Mouse (Mus musculus): Measurements from ENCODE around the gene Tedc2. TPM values are rescaled to one million over a fixed set of nuclear protein-coding genes. Genes with fewer than 3 reads are reported as not detected.

Tedc2 gene
- polyA plus RNA-seq, 1 experiment from 2014 or later, result 19.2 TPM

GRCm38 (mm10) chr17:24170125-24170524, 50.5 kb downstream of the Tedc2 start:
- WGBS, result 66% methylated on average over 3 of the region's 3 CpGs
- no peak for ATAC-seq (replicated peaks; ENCODE audit: low FRiP score)
- Histone ChIP-seq H3K27me3 (ENCODE audit: control insufficient read depth, insufficient read depth, low read length) (no peaks in the 10 kb centered on the region), H3K4me1 (replicated peaks; ENCODE audit: control insufficient read depth, insufficient read depth, low read length) (peaks cover 8% of the 10 kb centered on the region; the same call in 1 of the 2 replicates), H3K36me3 (ENCODE audit: control insufficient read depth, insufficient read depth, low read length) (no peaks in the 10 kb centered on the region; the same call in 1 of the 2 replicates), H3K9me3 (ENCODE audit: control insufficient read depth, low read length) (no peaks in the 10 kb centered on the region), H3K27ac (ENCODE audit: low read depth, low read length) (no peak overlapping the region; the same call in 1 of the 2 replicates), H3K9ac (ENCODE audit: low read length) (peak overlapping the region; percentile 90), H3K4me2 (ENCODE audit: low read depth, low read length, severe bottlenecking) (peak overlapping the region; percentile 87), H3K4me3 (ENCODE audit: low read depth, low read length) (peak overlapping the region; percentile 93)
- no peak for DNase-seq (ENCODE audit: low spot score)

GRCm38 (mm10) chr17:24169317-24170065, 51.2 kb downstream of the Tedc2 start, which contains the start of gene Atp6v0c:
Gene Atp6v0c, minus strand, starts transcription at chr17:24169702.
- under 1% methylated on average over 58 of the region's 58 CpGs for WGBS

GRCm38 (mm10) chr17:24168590-24169277, 51.9 kb downstream of the Tedc2 start:
- ATAC-seq (replicated peaks; ENCODE audit: low FRiP score) (peak; percentile 74), DNase-seq (ENCODE audit: low spot score) (peak; percentile 84)
- WGBS, result under 1% methylated on average over 39 of the region's 41 CpGs
- H3K4me3 ChIP-seq (ENCODE audit: low read depth, low read length), result peak overlapping the region; percentile 93
- no peaks in the 10 kb centered on the region; the same call in 1 of the 2 replicates for H3K36me3 ChIP-seq (ENCODE audit: control insufficient read depth, insufficient read depth, low read length)
- H3K9ac ChIP-seq (ENCODE audit: low read length), result peak overlapping the region; percentile 90
- H3K27me3 ChIP-seq (ENCODE audit: control insufficient read depth, insufficient read depth, low read length), result no peaks in the 10 kb centered on the region
- no peaks in the 10 kb centered on the region for H3K9me3 ChIP-seq (ENCODE audit: control insufficient read depth, low read length)
- peak overlapping the region; percentile 96 for H3K27ac ChIP-seq (ENCODE audit: low read depth, low read length)
- peaks cover 8% of the 10 kb centered on the region; the same call in 1 of the 2 replicates for H3K4me1 ChIP-seq (replicated peaks; ENCODE audit: control insufficient read depth, insufficient read depth, low read length)
- peak overlapping the region; percentile 87 for H3K4me2 ChIP-seq (ENCODE audit: low read depth, low read length, severe bottlenecking)

More at GRCm38 (mm10) chr17:24169317-24170065, 51.2 kb downstream of the Tedc2 start, which contains the start of gene Atp6v0c:
- H3K9me3 ChIP-seq (ENCODE audit: control insufficient read depth, low read length), result no peaks in the 10 kb centered on the region
- peak within 1 kb of the TSS; percentile 96 for H3K27ac ChIP-seq (ENCODE audit: low read depth, low read length)
- DNase-seq (ENCODE audit: low spot score) (peak; percentile 96), ATAC-seq (replicated peaks; ENCODE audit: low FRiP score) (peak; percentile 90)
- no peaks in the 10 kb centered on the region for H3K27me3 ChIP-seq (ENCODE audit: control insufficient read depth, insufficient read depth, low read length)
- peak within 1 kb of the TSS; percentile 93 for H3K4me3 ChIP-seq (ENCODE audit: low read depth, low read length)
- H3K36me3 ChIP-seq (ENCODE audit: control insufficient read depth, insufficient read depth, low read length), result no peaks in the 10 kb centered on the region; the same call in 1 of the 2 replicates
- H3K4me2 ChIP-seq (ENCODE audit: low read depth, low read length, severe bottlenecking), result peak within 1 kb of the TSS; percentile 87
- H3K4me1 ChIP-seq (replicated peaks; ENCODE audit: control insufficient read depth, insufficient read depth, low read length), result peaks cover 8% of the 10 kb centered on the region; the same call in 1 of the 2 replicates
- peak within 1 kb of the TSS; percentile 90 for H3K9ac ChIP-seq (ENCODE audit: low read length)

GRCm38 (mm10) chr17:24167891-24168505, 52.7 kb downstream of the Tedc2 start:
- ATAC-seq (replicated peaks; ENCODE audit: low FRiP score) (no peak), DNase-seq (ENCODE audit: low spot score) (peak; percentile 61)
- Histone ChIP-seq H3K27me3 (ENCODE audit: control insufficient read depth, insufficient read depth, low read length) (no peaks in the 10 kb centered on the region), H3K4me3 (ENCODE audit: low read depth, low read length) (peak overlapping the region; percentile 93), H3K9ac (ENCODE audit: low read length) (peak overlapping the region; percentile 90), H3K4me1 (replicated peaks; ENCODE audit: control insufficient read depth, insufficient read depth, low read length) (peaks cover 8% of the 10 kb centered on the region; the same call in 1 of the 2 replicates), H3K27ac (ENCODE audit: low read depth, low read length) (no peak overlapping the region; the same call in 1 of the 2 replicates), H3K36me3 (ENCODE audit: control insufficient read depth, insufficient read depth, low read length) (no peaks in the 10 kb centered on the region; the same call in 1 of the 2 replicates), H3K4me2 (ENCODE audit: low read depth, low read length, severe bottlenecking) (peak overlapping the region; percentile 87), H3K9me3 (ENCODE audit: control insufficient read depth, low read length) (no peaks in the 10 kb centered on the region)
- WGBS, result 63% methylated on average over 7 of the region's 7 CpGs

- Histone ChIP-seq H3K9ac (ENCODE audit: low read length) (no peak overlapping the region), H3K27me3 (ENCODE audit: control insufficient read depth, insufficient read depth, low read length) (no peaks in the 10 kb centered on the region), H3K4me2 (ENCODE audit: low read depth, low read length, severe bottlenecking) (no peak overlapping the region), H3K4me3 (ENCODE audit: low read depth, low read length) (no peak overlapping the region), H3K27ac (ENCODE audit: low read depth, low read length) (no peak overlapping the region), H3K36me3 (ENCODE audit: control insufficient read depth, insufficient read depth, low read length) (no peaks in the 10 kb centered on the region; the same call in 1 of the 2 replicates), H3K9me3 (ENCODE audit: control insufficient read depth, low read length) (no peaks in the 10 kb centered on the region), H3K4me1 (replicated peaks; ENCODE audit: control insufficient read depth, insufficient read depth, low read length) (peaks cover 12% of the 10 kb centered on the region; the same call in 1 of the 2 replicates)
- ATAC-seq (replicated peaks; ENCODE audit: low FRiP score), result no peak
- no peak for DNase-seq (ENCODE audit: low spot score)
- WGBS, result 91% methylated on average over 6 of the region's 6 CpGs
Measured at GRCm38 (mm10) chr17:24167120-24167519, 53.5 kb downstream of the Tedc2 start.

Small RNAs within 50 kb of the gene (microRNA-seq; reads per million reads assigned to microRNA genes)
- gene Mir5134 (ENCODE audit: insufficient number of aligned reads) (3.4 reads per million), gene Mir6965 (ENCODE audit: insufficient number of aligned reads) (2.5 reads per million)

Other genes starting within 250 kb of the Tedc2 start
- gene Prss30, start 240.3 kb downstream of the Tedc2 start, polyA plus RNA-seq (2014; fragmentation: Nextera tagmentation; extraction: Ambion mirVana), result not detected in 2 replicates
- gene Prss22, start 222.8 kb downstream of the Tedc2 start, polyA plus RNA-seq (2014; fragmentation: Nextera tagmentation; extraction: Ambion mirVana), result not detected in 2 replicates
- 0.15 TPM in 1 of 2 replicates, not detected in the other for gene Prss27, start 182.7 kb downstream of the Tedc2 start, polyA plus RNA-seq (2014; fragmentation: Nextera tagmentation; extraction: Ambion mirVana)
- gene Kctd5, start 147.4 kb downstream of the Tedc2 start, polyA plus RNA-seq (2014; fragmentation: Nextera tagmentation; extraction: Ambion mirVana), result 82.8 and 85.0 TPM in 2 replicates
- gene Pdpk1, start 69.9 kb downstream of the Tedc2 start, polyA plus RNA-seq (2014; fragmentation: Nextera tagmentation; extraction: Ambion mirVana), result 46.6 and 47.5 TPM in 2 replicates
- gene Amdhd2, start 57.1 kb downstream of the Tedc2 start, polyA plus RNA-seq (2014; fragmentation: Nextera tagmentation; extraction: Ambion mirVana), result 29.5 and 34.7 TPM in 2 replicates
- 394 and 453 TPM in 2 replicates for gene Atp6v0c, start 51.1 kb downstream of the Tedc2 start, polyA plus RNA-seq (2014; fragmentation: Nextera tagmentation; extraction: Ambion mirVana)
- 8.3 and 8.4 TPM in 2 replicates for gene Tbc1d24, start 15.3 kb downstream of the Tedc2 start, polyA plus RNA-seq (2014; fragmentation: Nextera tagmentation; extraction: Ambion mirVana)
- 3.8 and 4.9 TPM in 2 replicates for gene Ntn3, start 11.3 kb downstream of the Tedc2 start, polyA plus RNA-seq (2014; fragmentation: Nextera tagmentation; extraction: Ambion mirVana)
- gene Ccnf, start 30.6 kb upstream of the Tedc2 start, polyA plus RNA-seq (2014; fragmentation: Nextera tagmentation; extraction: Ambion mirVana), result 117 and 120 TPM in 2 replicates
- gene Abca17, start 130.2 kb upstream of the Tedc2 start, polyA plus RNA-seq (2014; fragmentation: Nextera tagmentation; extraction: Ambion mirVana), result not detected in 2 replicates
- gene Abca3, start 131.1 kb upstream of the Tedc2 start, polyA plus RNA-seq (2014; fragmentation: Nextera tagmentation; extraction: Ambion mirVana), result 12.9 and 14.6 TPM in 2 replicates
- gene Rnps1, start 193.7 kb upstream of the Tedc2 start, polyA plus RNA-seq (2014; fragmentation: Nextera tagmentation; extraction: Ambion mirVana), result 441 and 443 TPM in 2 replicates
- gene Eci1, start 205.8 kb upstream of the Tedc2 start, polyA plus RNA-seq (2014; fragmentation: Nextera tagmentation; extraction: Ambion mirVana), result 59.7 and 68.7 TPM in 2 replicates
- 2.7 and 3.3 TPM in 2 replicates for gene Dnase1l2, start 222.3 kb upstream of the Tedc2 start, polyA plus RNA-seq (2014; fragmentation: Nextera tagmentation; extraction: Ambion mirVana)
- 28.8 and 31.4 TPM in 2 replicates for gene E4f1, start 249.5 kb upstream of the Tedc2 start, polyA plus RNA-seq (2014; fragmentation: Nextera tagmentation; extraction: Ambion mirVana)
- gene Pgp, start 249.5 kb upstream of the Tedc2 start, polyA plus RNA-seq (2014; fragmentation: Nextera tagmentation; extraction: Ambion mirVana), result 72.1 and 73.4 TPM in 2 replicates

Measured in forebrain, embryonic 11.5 days (tissue).